Mouse (Mus musculus) right cerebral cortex, adult 18-20 months (tissue): Measurements from ENCODE around the gene Gm10309.
"Not testable (repeated sequence)": the region's sequence is repeated elsewhere in the genome, so short reads cannot be mapped to it uniquely, and the experiment has no call there.

Experiments
- DNase-seq: peaks from one replicate; pipeline ENCODE4 v3.0.0; 2022; ENCODE audit warnings: mixed read lengths

The Gm10309 gene

DNA sequence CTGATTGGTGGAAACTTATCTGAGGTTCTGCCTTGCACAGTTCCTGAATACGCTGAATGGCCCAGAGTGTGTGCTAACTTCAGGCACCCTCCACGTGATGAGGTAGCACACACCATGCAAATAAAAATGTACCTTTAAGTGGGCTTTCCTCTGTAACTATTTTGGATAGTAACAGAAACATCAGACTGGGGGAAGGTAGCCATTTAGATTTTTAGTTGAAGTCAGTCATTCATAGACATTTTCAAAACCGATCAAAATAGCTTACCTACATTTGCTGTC lies 3.1 kb upstream of the Gm10309 start:
- DNase-seq, result no peak

DNA sequence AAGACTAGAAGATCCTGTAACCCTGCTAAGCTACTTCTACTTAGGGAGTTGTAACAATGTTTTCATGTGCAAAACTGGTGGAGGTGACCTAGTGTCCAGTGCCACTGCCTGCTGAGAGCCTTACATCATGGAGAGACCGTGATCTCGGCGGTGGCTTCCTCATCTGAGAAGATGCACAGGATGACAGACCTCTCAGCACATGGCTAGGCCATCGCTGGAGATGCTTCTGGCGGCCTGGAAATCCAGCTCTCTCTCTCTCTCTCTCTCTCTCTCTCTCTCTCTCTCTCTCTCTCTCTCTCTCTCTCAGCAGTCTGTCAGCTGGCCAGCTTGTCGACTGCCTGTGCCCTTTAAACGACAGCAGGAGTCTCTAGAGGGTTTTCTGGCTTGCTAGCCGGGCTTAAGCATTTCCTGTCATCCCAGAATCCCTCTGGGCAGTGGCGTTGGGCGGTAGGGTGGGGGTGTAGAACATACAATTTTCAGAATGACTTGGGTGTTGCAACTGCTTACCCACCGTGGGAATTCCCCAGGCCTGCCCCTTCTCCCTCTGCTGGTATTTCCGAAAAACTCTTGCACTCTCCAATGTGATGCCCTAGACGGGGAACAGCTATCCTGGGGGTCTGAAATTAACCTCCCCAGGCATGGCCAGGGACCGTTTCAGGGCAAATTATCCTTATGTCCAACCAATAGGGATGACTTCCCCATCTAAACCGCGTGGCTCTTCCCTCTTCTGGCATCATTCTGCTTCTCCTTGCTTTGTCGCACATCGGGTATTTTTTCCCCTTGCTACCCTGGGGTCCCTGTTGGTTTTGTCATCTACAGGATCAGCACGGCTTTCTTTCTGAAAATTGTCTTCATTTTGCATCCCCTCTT lies 2.5 kb upstream of the Gm10309 start:
- no peak for DNase-seq

DNA sequence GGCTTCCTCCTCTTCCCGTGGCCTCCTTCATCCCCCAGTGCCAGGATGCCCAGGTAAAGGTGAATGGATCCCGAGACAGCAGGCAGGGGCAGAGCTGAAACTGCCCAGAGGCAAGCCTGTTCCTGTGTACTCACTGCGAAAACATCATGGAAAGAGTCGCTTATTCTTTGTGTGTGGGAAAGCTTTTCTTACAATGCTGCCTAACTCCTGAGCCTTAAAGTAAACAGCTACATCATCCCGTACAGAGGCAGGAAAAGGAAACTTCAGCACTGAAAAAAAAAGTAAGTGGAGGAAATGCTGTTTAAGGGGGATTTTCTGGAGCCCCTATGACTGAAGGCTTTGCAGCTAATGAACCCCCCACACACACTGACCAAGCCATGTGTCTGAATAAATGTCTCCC lies 1.8 kb upstream of the Gm10309 start:
- no peak for DNase-seq

DNA sequence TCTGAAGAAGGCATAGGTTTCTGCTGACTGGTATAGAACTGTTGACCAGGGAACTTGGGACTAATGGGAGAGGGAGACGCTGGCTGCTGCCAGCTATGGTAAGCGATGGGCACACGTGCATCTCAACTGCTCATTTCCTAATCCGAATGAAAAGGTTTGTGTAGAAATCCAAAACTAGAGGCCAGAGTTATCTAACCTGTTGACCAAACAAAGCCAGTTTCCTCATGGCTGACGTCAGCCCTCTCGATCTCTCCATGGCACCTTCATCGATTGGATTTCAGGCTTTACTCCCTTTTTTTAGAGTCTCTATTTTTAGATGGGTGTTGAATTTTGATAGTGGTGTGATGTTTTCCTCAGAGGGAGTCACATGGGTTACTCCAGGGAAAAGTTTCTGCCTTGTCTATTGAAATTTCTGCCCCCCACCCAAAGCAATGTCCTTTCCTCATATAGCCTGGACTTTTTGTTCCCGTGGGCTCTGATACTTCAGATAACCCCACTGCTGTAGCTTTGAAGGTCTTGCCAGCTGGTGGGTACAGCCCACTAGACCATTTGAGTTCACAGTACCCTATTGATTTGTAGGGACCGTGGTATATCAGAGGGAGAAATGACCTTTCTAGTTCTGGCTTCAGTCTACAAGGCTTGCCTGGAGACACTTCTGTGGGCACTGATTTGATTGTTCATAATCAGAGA lies 1.7 kb downstream of the Gm10309 start:
- DNase-seq, result no peak

DNA sequence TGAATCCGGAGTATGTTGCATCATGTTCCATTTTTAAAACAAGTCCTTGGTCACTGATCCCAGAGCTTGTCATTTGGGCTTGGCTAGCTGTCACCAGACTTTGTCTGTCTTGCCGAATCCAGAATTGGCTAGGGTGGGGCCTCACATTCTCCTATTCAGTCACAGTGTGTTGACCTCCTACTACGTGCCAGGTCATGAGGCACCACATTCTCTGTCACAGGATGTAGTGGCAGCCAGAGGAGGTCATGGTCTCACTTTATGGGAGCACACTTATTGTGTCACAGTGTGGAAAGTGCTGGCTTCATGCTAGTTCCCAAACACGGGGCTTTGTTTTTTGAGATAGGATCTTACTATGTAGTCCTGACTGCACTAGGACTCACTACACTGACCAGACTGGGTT lies 3.6 kb downstream of the Gm10309 start:
- no peak for DNase-seq

DNA sequence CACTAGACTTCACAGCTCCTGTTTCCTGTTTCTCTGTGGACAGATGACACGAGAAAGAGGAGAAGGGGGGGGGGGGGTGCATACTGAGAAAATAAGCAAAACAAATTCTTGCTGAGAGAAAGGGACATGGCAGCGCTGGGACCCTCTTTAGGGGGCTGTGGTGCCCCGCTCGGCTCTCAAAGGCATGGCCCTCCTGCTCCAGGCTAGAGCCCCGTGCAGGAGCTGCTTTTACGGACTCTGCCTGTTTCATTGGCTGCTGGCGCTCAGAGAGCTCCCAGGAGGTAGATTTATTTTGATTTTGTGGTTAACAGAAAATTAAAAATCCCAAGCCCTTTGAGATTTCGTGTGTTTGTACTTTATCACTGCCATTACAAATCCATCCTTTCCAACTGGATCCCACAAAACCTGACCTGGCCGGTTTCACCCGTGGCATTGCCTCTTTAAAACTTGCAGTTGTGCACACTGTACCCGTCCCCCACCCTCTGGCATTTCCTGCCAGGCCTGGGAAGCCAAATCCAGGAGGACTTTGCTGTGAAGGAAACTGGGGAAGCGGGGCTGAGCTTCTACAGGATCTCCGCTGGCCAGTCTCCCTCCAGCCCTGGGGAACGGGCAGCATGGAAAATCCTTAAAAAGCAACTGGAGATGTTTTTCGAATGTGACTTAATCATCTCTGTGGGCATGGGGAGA lies 5.5 kb downstream of the Gm10309 start:
- no peak for DNase-seq

DNA sequence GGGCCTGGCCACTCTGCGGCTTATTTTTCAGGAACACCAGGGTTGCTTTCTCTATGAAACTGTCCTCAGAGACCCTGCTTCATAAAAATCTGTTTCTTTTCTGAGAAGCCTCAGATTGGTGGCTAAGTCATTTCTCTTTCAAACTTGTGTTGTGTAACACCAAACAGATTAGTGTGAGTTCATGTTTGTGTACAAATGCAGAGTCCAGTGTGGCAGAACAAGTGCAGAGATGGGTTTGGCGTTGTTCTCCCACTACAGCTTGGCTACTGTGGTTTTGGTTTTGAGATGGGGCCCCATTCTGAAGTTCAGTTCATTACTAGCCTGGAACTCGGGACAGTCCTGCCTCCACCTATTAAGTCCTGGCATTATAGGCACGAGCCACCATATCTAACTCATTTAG lies 7.7 kb downstream of the Gm10309 start:
- no peak for DNase-seq

DNA sequence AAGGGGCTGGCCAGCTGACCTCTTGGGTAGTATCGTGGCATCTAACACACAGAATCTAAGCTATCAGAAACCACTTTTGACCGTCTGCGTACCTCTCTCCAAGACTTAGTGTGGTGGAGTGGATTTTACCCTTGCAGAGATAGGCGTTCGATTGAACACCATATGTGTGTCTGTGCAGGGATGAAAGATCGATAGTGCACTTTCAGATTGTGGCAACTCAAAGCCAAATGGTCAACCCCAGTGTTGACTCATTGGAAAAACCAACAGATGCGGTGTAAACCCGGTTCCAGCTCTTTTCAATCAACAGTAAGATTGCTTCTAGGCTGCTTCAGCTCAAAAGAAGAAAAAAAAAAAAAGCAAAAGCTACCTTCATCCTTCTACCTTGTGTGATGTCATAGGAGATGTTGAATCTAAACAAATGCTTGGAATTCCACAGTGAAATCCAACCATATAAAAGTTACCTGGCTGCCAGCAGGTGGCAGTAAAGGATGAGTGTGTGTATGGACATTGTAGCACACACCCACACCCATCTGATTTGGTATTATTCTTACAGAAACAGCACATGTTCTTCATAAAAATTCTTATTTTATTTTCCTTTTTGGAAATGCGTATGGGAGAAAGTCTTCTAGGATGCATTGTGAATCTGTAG lies 8.8 kb downstream of the Gm10309 start:
- DNase-seq, result peak; percentile 62

DNA sequence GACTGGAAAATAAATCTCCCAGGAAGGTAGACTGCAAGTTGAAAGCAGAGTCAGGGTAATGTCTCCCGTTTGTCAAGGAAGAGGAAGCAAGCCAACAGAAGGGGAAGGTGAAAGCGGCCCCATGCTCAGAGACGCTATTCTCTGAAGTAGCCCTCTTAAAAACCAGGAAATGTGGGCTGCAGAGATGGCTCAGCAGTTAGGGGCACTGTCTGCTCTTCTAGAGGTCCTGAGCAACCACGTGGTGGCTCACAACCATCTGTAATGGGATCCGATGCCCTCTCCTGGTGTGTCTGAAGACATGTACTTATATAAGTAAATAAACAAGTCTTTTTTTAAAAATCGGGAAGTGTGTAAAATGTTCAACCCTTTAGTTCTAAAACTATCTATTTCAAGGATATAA lies 10.1 kb downstream of the Gm10309 start:
- DNase-seq, result no peak

DNA sequence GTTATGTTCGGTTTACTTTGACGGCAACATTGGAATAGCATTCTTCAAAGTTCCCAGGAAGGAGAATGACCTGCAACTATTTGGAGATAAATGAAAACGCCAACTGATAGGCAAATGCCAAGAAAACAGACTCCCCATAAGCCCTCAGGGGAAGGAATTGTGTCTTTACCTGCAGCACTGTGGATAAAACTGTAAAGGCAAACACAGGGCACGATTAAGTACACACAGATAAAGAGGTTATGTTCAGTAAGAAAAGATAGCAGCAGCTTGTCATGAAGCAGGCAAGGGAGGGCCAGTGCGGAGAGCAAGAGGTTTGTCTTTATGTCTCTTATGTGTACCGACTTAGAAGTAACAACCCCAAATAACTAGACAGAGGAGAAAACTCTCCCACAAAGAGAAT lies 10.5 kb downstream of the Gm10309 start:
- no peak for DNase-seq

DNA sequence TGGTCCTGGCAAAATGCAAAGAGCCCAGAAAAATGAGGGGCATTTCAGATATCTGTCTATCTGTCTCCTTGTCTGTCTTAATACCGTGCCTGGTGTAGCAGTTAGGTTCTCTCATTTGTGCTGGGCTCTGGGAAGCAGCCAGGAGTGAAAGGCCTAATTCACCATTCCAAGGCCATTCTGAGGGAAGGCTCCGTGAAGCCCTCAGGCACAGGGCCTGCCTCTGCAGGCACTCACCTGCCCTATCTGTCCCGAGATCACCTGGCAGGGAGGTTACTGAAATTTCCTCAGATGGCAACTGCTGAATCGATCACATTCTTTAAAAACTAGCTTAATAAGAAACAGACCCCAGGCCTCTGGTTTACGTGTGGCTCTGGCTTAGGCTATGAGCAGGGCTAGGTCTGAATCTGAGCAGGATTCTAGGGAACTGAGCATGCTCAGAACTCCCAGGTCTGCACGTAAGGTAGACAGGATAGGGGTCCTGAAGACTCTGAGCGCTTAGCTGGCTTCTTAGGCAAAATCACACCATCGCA lies 11.1 kb downstream of the Gm10309 start:
- DNase-seq, result no peak

DNA sequence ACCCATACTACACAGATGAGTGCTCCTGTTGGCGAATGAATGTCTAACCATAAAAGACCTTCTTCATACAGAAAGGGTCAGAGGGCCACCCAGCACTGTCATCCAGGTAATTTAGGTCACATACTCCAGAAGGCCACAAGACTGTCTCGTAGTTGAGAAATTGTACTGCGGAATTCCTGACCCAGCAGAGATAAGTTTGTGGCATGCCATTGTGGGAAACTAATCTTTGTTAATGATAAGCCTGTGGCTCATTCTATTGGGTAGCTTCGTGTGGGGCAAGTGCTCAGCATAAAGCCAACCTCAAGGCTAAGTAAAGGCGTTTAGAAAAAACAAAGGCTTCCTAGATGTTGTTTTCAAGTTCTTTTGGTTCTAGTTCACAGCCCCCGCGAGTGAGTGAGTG lies 12.7 kb downstream of the Gm10309 start:
- DNase-seq, result no peak

DNA sequence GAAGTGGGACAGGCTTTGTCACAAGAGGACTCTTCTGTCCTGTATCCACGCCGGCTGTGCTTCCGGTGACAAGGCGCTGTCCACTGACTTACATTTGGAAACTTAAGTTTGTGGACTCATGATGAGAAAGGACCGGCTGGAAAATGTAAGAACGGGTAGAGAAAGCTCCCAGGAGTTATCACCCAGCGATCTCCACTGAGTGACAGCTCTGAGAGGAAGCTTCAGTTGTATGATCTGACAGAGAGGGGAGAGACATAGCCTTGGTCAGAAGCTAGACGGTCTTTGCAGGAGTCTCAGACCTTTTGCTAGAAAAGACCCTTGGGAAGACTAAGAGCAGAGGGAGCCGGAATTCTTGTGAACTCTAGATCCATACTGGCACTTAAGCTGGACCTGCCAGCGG lies 15.2 kb downstream of the Gm10309 start:
- no peak for DNase-seq

DNA sequence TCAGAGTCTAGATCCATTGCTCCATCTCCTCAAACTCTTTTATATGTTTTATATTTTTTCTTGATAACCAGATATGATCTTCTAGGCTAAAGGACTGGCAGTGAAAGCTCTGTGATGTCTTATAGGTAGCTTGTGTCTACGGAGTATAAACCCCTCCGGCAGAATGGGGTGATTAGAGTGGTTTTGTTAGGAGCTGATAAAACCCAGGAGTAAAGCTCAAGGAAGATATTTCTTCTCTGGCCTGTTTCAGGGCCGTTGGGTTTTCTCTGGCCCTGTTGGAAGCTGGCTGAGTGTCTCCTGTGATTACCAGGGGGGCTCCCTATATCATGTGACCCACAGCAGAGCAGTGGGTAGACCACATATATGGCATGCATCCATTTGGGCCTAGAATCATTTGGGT lies 17.6 kb downstream of the Gm10309 start:
- DNase-seq, result no peak

DNA sequence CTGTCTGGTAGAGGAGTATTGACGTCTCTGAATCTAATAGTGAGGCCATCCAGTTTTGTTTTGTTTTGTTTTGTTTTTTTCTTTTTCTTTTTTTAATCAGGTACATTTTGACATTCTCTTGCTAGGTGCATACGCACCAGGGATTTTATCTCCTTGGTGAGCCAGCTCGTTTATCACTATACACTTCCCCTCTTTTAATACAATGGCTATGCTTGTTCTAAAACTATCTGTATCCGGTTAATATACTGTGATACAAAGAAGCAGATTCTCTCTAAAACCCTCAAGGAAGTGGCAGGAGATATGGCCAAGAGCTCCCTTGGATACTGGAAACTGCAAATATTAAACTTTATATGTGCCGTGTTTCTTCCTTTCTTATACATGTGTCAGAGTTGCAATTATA lies 18.4 kb downstream of the Gm10309 start:
- no peak for DNase-seq

DNA sequence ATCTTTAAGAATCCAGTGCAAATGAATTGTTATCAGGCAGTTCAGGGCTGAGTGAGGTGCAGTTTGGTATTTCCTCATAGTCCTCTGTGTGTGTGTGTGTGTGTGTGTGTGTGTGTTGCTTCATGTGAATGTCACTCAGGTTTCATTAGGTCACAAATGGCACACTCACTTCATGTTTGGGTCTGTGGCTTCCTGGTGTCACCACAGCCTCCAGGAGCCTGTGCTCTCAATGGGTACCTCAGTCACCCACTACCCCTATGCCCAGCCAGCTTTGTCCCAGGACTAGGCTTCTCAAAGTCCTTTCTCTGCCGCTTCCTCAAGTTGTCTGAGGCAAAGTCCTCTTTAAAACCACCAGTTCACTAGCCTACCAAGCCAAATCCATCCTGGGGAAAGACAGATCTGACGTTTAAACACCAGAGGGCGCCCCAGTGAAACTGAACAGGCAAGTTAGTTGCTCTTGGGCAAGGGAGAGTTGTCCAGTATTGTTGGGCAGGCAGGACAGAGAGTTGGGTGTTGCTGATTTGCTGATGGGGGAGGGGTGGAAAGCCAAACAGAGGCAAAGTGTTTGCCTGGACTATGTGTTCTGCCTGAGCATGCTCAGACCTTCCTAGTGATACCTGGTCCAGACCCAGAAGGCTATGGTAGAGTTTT lies 20.8 kb downstream of the Gm10309 start:
- peak; percentile 77 for DNase-seq

DNA sequence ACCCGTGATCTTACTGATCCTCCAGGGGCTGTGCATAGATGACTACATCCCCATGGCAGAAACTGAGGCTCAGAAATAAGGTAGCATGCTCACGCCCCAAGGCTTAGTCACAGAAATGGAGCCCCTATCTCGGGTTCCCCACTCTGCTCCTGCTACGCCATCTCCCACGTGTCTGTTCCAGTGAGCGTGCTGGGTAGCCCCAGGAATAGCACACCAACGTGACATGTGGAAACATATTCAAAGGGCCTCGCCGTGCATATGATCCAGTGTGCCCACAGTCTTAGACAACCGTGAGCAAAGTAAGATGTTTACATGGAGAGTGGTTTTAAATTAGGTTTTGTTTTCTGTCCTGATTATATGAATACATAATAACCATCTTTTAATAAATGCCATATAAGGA lies 22.4 kb downstream of the Gm10309 start:
- peak; percentile 35 for DNase-seq

DNA sequence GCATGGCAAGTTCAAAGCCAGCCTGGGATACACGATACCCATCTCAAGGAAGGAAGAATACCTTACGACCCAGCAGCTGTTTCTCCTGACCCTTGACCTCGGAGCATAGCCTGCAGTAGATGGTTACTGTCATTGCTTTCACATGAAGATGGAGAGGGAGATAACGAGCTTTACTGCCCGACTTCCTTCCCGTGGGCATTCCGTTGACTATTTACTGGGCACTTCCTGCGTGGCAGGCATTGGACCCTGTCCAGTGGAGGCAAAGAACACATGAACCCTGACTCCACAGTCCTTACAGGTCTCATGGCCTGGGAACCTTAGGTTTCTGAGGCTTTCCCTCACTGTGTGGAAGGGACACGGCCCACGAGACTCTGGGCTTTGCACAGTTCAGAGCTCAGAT lies 25.6 kb downstream of the Gm10309 start:
- DNase-seq, result no peak

DNA sequence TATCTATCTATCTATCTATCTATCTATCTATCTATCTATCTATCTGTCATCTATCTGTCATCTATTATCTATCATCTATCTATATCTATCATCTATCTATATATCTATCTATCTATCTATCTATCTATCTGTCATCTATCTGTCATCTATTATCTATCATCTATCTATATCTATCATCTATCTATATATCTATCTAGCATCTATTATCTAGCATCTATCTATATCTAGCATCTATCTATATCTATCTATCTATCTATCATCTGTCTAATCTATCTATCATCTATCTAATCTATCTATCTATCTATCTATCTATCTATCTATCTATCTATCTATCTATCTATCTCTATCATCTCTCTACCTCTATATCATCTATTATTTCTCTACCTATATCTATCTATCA lies 27.6 kb downstream of the Gm10309 start:
- DNase-seq, result not testable (repeated sequence)

DNA sequence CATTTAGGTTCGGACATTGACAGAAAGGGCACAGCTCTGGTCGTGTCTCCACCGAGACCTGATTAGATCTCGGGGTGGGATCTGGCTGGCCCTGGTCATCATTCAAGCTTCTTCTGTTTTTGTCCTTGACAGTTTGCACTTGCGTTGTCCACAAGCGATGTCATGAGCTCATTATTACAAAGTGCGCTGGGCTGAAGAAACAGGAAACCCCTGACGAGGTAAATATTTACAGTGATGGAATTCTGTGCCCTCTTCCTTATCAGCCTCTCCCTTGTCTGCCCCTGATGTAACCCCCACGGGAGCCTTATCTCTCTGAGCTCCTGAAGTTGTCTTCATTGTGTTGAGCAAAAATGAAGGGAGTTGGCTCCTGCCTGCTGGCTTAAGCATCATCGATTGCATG lies 28.4 kb downstream of the Gm10309 start:
- no peak for DNase-seq

DNA sequence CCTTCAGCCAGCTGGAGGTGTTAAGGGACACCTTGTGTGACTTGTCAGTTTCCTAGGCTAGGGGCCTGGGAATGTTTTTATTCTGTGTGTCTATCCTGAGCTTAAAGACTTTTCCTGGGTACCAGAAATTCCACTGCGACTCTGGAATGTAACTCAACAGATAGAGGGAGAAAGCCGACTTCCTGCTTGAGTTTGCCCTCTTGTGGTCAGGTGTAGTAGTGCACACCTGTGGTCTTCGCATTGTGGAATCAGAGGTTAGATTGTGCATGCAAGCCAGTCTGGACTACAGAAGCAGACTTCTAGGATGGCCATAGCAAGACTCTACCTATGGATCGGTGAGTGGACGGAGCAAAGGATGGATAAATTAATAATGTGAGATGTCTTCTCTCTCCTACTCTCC lies 33.3 kb downstream of the Gm10309 start:
- peak; percentile 36 for DNase-seq

DNA sequence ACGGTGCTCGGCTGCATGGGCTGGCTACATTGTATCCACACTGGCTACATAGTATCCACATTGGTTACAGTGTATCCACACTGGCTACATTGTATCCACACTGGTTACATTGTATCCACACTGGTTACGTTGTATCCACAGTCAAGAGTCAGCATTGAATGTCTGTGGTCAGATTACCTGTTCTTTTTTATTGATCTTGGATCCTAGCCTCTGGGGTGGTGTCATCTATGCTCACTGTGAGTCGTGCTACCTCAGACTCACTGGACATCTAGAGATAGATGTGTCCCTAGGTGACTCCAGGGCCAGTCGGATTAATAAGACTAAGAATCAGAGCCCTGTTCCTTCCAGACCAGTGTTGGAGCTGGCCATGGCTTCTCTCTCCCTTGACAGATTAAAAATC lies 34.9 kb downstream of the Gm10309 start:
- no peak for DNase-seq

DNA sequence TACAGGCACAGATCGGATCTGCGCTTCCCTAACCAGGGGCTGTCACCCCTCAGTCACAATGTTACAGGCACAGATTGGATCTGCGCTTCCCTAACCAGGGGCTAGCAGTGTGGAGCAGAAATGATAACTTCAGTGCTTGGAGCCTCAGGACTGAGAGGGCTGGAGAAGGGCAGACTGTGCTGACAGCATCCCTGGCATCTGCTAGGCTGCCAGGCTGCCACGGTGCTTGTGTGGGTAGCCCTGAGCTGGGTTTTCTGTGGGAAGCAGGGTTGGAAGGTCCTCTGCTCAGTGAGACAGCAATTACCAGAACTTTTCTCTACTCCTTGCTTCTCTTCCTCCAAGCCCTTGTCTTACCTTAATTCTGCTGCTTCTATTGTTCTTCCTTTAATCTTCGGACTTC lies 37.1 kb downstream of the Gm10309 start:
- DNase-seq, result no peak
